Mouse (Mus musculus) intestine, embryonic 16.5 days (tissue): ENCODE results near the gene Cdk18. TPM values are rescaled to one million over a fixed set of nuclear protein-coding genes. Genes with fewer than 3 reads are reported as not detected.
A peak's percentile ranks its signal among the peaks of the same experiment; 100 is the strongest.

Experiments used
- ATAC-seq: fragments of 200-750 bp; cut with Nextera tagmentation; 2 replicates; pipeline ENCODE4 v1.8.0; 2017; ENCODE audit warnings: moderate TSS enrichment, moderate library complexity
- H3K27ac ChIP-seq: fragments of 300-500 bp; sonication (generic); 2 replicates; pipeline ENCODE4 v1.5.1; 2014; ENCODE audit warnings: mild to moderate bottlenecking, low read length
- H3K27me3 ChIP-seq: fragments of 300-500 bp; sonication (generic); replicated peaks from 2 replicates; pipeline ENCODE4 v1.6.1; 2014; ENCODE audit warnings: low read length, control low read depth, mixed read lengths; ENCODE audit not compliant: control insufficient read depth, insufficient read depth
- H3K36me3 ChIP-seq: fragments of 300-500 bp; sonication (generic); 2 replicates; pipeline ENCODE4 v1.6.1; 2014; ENCODE audit warnings: low read length, control low read depth; ENCODE audit not compliant: control insufficient read depth, insufficient read depth
- H3K4me1 ChIP-seq: fragments of 300-500 bp; sonication (generic); 2 replicates; pipeline ENCODE4 v1.6.1; 2014; ENCODE audit warnings: low read length, control low read depth, mixed read lengths; ENCODE audit not compliant: control insufficient read depth, insufficient read depth
- H3K4me2 ChIP-seq: fragments of 300-500 bp; sonication (generic); 2 replicates; pipeline ENCODE4 v1.6.1; 2014; ENCODE audit warnings: low read depth, low read length, control low read depth
- H3K4me3 ChIP-seq: fragments of 300-500 bp; sonication (generic); 2 replicates; pipeline ENCODE4 v1.5.1; 2014; ENCODE audit warnings: mild to moderate bottlenecking, low read length
- H3K9ac ChIP-seq: fragments of 300-500 bp; sonication (generic); 2 replicates; pipeline ENCODE4 v1.6.1; 2014; ENCODE audit warnings: low read depth, low read length
- H3K9me3 ChIP-seq: fragments of 300-500 bp; sonication (generic); 2 replicates; pipeline ENCODE4 v1.6.1; 2016; ENCODE audit warnings: low read length, control low read depth; ENCODE audit not compliant: control insufficient read depth
- WGBS: fragments of 180-500 bp; shearing (Covaris S2); extraction: QIAGEN DNeasy Blood & Tissue Kit; methylation state at CpG from one replicate; pipeline ENCODE4 v1.1.7; 2014; 5-methylcytosine and 5-hydroxymethylcytosine counted together
- polyA plus RNA-seq: library from polyadenylated mRNA; unstranded; fragments of >200 nt; fragmentation: Nextera tagmentation; extraction: Ambion mirVana; gene quantifications from 2 replicates; pipeline ENCODE4 v1.2.1, GENCODE M21; 2015

Cdk18 gene
- polyA plus RNA-seq, 1 experiment from 2014 or later: 16.9 TPM

DNA sequence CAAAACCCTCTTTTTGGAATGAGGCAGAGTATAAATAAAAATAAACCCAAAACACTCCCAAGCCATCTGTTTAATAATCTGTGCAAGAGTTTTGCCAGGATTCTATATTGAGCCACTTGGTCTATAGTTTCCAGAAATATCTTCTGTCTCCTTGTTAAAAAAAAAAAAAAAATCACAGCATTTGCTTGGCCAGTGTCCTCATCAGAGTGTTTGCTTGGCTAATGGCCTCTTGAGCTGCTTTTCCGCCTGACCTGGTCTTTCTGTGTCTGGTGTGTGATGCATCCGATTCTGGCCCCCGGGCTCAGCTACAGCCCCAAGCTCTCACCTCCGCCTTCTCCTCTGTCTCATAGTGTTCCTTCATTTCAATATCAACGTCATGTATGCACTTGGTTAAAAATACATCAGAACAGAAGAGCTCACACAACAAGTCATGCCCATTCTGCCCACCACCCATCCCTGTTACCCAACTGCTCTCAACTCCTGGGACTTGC lies 51.3 kb downstream of the Cdk18 start:
- H3K27me3 ChIP-seq: no peaks in the 10 kb centered on the region
- H3K27ac ChIP-seq: no peak overlapping the region
- no peak overlapping the region for H3K9ac ChIP-seq
- 86% methylated on average over 5 of the region's 5 CpGs for WGBS
- no peak for ATAC-seq
- H3K9me3 ChIP-seq: no peaks in the 10 kb centered on the region
- no peaks in the 10 kb centered on the region for H3K36me3 ChIP-seq
- H3K4me2 ChIP-seq: no peak overlapping the region
- no peak overlapping the region for H3K4me3 ChIP-seq
- H3K4me1 ChIP-seq: 0 out of 2 replicates have a peak, but pooled peaks cover 5% of the 10 kb centered on the region

DNA sequence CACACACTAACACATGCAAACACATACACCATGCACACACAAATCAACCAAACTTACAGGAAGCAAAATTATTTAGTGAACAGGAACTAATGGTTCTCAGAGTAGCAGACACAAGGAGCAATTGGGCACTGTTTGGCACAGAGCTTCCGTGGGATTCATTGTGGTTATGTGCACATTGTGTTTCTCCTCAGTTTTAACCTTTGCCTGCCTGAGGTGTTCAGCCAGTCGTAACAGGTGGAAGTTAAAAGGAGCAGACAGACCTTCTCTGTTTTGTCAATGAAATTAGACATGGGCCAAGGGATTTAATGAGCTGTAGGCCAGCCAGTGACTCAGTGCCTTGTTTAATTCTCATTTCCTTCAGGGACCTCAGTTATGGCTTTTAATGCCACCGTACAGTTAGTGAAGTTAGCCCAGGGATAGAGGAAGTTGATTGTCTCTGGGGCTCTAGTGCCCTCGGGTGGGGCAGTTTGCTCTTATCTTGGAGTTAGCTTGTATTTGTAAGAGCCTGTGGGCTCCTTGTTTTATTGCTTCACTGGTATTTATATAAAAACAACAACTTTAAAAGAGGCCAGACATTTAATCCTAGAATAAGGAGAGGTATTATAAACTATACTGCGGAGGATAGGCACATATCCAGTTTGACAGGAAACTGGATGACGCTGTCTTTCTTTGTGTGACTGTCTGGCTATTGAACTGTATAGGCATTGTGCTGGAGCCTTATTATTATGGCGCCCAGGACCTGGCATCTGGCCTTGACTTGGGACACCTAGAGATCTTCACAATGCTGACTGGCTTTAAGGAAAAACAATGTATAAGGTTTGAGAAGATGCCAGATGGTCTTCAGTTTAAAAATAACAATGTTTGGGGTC lies 54.1 kb downstream of the Cdk18 start:
- Histone ChIP-seq H3K4me2 (no peak overlapping the region), H3K27me3 (no peaks in the 10 kb centered on the region), H3K9ac (no peak overlapping the region), H3K36me3 (no peaks in the 10 kb centered on the region), H3K4me1 (0 out of 2 replicates have a peak, but pooled peaks cover 5% of the 10 kb centered on the region), H3K9me3 (no peaks in the 10 kb centered on the region), H3K27ac (no peak overlapping the region), H3K4me3 (no peak overlapping the region)
- WGBS: 53% methylated on average over 7 of the region's 7 CpGs
- peak; percentile 83 for ATAC-seq

DNA sequence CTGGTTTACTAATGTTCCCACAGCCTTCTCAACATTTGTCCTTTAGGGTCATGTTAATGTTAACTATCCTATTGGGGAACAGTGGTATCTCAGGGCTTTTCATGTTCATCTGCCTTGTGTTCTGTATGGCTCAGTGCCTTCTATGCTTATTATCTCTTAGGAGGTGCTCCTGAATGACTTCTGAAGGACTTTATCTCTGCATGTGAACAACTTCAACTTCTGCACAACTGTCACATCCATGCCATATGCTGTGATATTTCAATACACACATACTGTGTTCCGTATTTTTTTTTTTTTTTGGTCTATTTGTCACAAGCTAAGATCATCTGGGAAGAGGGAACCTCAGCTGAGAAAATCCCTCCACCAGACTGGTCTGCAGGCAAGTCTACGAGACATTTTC lies 61.1 kb downstream of the Cdk18 start:
- Histone ChIP-seq H3K4me3 (no peak overlapping the region), H3K4me2 (no peak overlapping the region), H3K9ac (no peak overlapping the region), H3K4me1 (no peaks in the 10 kb centered on the region), H3K9me3 (no peaks in the 10 kb centered on the region), H3K36me3 (no peaks in the 10 kb centered on the region), H3K27me3 (no peaks in the 10 kb centered on the region), H3K27ac (no peak overlapping the region)
- 86% methylated on average over 2 of the region's 2 CpGs for WGBS
- no peak for ATAC-seq

DNA sequence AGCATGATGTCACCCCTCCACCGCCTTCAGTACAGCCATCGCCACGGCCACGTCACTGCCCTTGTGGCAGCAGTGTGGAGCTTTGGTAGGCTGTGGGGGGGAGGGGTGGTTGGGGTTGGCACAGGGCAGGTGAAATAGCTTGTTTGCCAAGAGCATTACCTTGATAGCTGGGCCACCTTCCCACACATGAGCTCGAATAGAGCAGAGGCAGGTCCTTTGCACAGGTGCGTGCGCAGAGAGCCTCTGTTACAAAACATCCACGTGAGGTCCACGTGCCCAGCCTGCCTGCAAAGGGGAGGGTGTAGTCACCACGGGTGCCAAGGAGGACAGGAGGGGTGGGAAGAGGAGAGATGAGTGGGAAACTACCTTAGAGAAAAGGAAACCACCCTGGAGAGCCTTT lies 63.9 kb downstream of the Cdk18 start:
- Histone ChIP-seq H3K9ac (no peak overlapping the region), H3K27me3 (0 out of 2 replicates have a peak, but pooled peaks cover 2% of the 10 kb centered on the region), H3K36me3 (no peaks in the 10 kb centered on the region), H3K9me3 (no peaks in the 10 kb centered on the region), H3K4me3 (no peak overlapping the region), H3K4me1 (no peaks in the 10 kb centered on the region), H3K4me2 (no peak overlapping the region), H3K27ac (no peak overlapping the region)
- WGBS: 86% methylated on average over 10 of the region's 10 CpGs
- no peak for ATAC-seq

DNA sequence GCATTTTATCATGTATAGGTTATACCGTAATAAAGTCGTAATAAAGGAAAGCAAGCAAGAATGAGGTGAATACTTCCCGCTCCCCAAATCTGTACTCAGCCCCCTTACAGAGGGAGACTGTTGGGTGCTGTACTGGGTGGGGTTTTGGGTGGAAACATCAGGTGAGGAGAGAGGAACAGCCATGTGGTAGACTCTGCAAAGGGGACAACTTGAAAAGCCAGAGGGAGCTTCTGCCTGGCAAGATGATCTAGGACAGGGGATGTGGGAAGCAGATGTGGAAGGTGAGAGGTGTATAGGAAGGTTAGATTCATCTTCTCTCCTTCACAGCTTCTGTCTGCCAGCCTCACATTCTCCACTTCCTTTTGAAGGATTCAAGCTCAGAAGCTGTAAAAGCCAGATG lies 68.8 kb downstream of the Cdk18 start:
- H3K27me3 ChIP-seq: peaks cover 27% of the 10 kb centered on the region
- WGBS: 70% methylated on average over 3 of the region's 3 CpGs
- no peaks in the 10 kb centered on the region for H3K9me3 ChIP-seq
- no peak overlapping the region for H3K4me3 ChIP-seq
- H3K9ac ChIP-seq: no peak overlapping the region
- H3K27ac ChIP-seq: no peak overlapping the region
- peaks cover 7% of the 10 kb centered on the region for H3K4me1 ChIP-seq
- no peaks in the 10 kb centered on the region for H3K36me3 ChIP-seq
- no peak for ATAC-seq
- no peak overlapping the region for H3K4me2 ChIP-seq

DNA sequence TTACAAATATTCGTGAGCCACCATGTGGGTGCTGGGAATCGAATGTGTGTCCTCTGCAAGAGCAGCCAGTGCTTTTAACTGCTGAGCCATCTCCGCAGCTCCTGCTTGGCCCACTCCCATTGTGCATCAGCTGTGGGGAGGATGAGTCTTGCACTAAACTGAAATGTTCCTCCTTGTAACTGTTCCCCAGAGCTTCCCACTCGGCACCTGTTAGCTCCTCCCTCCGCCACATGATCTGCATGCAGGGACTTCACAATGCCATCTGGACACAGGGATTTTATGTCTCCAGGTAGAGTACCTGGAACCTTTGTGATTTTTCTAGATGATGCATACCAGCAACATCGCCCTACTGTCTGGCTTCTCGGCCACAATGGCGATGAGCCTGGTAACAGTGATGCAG lies 70.0 kb downstream of the Cdk18 start:
- Histone ChIP-seq H3K4me3 (no peak overlapping the region), H3K4me1 (peaks cover 7% of the 10 kb centered on the region), H3K9me3 (no peaks in the 10 kb centered on the region), H3K4me2 (no peak overlapping the region), H3K27me3 (peaks cover 27% of the 10 kb centered on the region), H3K27ac (no peak overlapping the region), H3K9ac (no peak overlapping the region), H3K36me3 (no peaks in the 10 kb centered on the region)
- WGBS: 87% methylated on average over 8 of the region's 8 CpGs
- ATAC-seq: no peak

DNA sequence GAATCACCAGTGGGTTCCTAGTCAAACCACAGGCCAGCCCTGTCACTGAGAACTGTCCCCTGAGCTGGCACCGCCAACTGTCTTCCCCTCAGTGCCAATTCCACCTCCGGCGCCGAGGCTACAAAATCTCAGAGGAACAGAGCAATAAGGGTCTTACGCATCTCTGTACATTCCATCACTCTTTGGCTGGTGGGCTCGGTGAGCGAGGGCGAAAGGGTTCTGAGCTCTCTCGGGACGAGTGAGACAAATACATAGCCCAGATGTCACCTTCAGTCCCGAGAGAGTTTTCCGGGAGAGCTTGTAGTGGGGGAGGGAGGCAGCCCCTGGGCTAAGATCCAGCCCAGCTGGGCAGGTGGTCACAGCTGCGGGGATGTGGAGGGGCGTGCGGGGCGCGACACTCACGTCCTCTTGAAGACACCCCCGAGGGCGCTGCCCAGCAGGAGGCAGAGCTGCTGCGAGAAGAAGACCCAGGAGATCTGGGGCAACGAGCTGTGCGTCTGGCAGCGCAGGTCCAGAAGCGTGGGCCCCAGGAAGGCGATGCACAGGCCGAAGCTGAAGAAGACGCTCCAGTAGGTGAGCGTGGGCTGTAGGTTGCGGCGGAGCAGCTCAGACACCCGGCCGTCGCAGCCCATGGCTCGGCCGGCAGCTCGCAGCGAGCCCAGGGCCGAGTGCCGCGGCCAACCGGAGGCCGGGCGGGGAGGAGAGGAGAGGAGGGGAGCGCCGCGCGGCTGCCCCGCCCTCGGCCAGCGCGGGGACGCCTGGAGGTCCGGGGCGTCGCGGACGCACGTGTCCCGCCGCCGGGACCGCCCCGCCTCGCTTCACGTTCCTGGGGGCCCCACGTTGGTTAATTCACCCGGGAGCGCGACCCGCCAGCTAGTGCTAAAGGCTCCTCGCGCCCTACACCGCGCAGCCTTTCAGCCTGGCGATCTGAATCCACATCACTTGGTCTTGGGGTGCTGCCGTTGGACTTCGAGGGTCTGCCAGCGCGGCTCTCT lies 71.9 kb downstream of the Cdk18 start, which contains the start of gene Mfsd4a:
TSS of gene Mfsd4a (minus strand) at position 802 of the 995 bp plus-strand sequence.
- Histone ChIP-seq H3K4me1 (peaks cover 7% of the 10 kb centered on the region), H3K27me3 (peaks cover 27% of the 10 kb centered on the region)
- WGBS: 3% methylated on average over 60 of the region's 80 CpGs

DNA sequence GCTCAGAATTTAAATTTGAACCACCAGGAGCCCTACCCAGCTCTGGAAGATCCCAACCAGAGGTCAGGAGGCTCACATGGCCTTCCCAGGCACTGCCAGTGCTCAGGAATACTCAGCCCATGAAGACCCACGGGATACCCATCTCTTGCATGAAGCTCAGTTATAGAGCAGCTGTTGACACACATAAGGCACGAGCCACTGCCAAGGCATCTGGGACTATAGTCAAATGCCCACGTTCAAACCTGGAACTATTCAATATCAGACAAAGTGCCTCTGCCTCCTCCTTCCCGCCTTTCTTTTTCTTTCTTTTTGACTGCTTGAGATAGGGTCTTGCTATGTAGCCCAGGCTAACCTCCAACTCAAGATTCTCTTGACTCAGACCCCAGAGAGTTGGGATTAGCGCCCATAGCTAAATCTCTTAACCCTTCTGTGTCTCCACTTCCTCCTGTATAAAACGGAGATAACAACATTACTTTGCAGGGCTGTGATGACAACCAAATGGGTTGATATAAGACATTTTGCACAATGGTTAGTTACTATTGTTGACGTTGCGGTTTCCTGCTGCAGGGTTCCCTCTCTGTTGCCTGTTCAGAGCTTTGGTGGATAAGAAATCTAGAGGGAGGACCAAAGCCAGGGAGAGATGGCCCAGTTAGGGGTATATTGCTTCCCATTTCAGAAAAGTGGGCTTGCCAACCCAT lies 73.9 kb downstream of the Cdk18 start:
- Histone ChIP-seq H3K4me3 (no peak overlapping the region), H3K27me3 (peaks cover 26% of the 10 kb centered on the region), H3K9ac (no peak overlapping the region), H3K4me1 (peaks cover 7% of the 10 kb centered on the region), H3K27ac (no peak overlapping the region), H3K36me3 (no peaks in the 10 kb centered on the region), H3K9me3 (no peaks in the 10 kb centered on the region), H3K4me2 (no peak overlapping the region)
- no peak for ATAC-seq
- 83% methylated on average over 8 of the region's 8 CpGs for WGBS

More for the DNA sequence above, 71.9 kb downstream of the Cdk18 start, which contains the start of gene Mfsd4a:
- ATAC-seq: peak; percentile 86
- Histone ChIP-seq H3K4me3 (peak within 1 kb of the TSS; percentile 59), H3K27ac (no peak within 1 kb of the TSS), H3K9me3 (no peaks in the 10 kb centered on the region), H3K9ac (peak within 1 kb of the TSS; percentile 76), H3K36me3 (no peaks in the 10 kb centered on the region), H3K4me2 (peak within 1 kb of the TSS; percentile 98)
